Mouse (Mus musculus) spleen, postnatal 36 days (tissue): ENCODE results near the gene Pld5.

ENCODE experiments used
- DNase-seq, 2 experiments: peaks; one replicate each; pipeline ENCODE4 v3.0.0; 2022; ENCODE audit warnings: low spot score in 2 of 2, mixed read lengths in 1 of 2

Pld5 gene

DNA sequence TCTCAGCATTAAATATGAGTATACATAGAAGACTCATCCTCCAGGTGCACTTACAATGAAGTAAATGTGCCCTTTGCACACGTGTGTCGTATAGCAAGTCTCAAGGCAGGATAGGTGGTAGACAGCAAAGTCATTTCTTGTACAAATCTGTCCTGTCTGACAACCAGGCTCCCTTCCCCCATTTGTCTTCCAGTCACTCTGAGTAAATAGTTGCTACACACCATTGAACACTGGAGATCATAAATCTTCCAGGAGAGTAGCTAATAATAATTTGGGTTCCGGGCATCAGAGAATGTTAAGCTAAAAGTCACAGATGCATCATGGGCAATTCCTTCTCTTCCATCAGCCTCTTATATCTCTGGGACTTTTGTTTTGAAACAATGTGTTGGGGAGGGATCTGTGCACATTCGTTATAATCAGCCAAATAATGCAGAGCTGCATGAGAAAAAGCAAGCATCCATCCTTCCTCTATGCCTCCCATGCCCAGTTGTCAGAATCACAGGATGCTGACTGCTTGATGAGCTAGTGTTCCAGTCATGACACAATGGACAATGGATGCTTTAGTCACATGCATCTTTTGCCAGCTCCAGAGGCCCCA is 328.3 kb downstream of the Pld5 start:
- DNase-seq, result no peak

DNA sequence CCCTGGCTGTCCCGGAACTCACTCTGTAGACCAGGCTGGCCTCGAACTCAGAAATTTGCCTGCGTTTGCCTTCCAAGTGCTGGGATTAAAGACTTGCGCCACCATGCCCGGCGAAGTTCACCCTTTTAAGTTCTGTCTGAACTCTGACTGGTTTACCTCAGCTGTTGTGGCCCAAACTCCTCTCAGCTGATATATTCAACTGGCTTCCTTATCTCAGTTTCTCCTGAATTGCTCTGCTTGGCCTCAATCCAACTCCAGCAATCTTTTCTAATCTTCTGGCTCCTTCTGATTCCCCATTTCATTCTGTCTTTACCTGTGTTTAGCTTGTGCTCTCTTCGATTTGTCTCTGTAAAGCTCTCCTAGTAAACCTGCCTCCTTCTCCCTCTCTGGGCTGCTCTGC is 331.9 kb downstream of the Pld5 start:
- no peak for DNase-seq

DNA sequence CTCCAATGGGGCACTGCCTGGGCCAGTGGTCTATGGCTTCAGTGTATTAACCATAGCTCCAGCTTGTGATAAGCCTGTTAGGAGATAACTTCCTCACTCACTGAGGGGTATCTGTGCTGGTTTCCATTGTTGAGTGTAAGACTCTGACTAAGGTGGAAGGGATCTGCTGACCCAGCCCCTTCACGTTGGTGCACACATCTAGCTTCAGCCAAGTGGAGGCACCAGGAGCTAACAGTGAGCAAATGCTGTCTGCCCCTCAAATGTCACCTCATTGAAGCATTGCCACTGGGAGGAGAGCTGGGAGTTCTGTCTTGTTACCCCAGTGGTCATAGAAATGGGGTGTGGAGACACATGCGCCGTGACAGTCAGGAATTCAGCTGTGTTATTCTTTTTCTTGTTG is 336.4 kb downstream of the Pld5 start:
- DNase-seq, result no peak

DNA sequence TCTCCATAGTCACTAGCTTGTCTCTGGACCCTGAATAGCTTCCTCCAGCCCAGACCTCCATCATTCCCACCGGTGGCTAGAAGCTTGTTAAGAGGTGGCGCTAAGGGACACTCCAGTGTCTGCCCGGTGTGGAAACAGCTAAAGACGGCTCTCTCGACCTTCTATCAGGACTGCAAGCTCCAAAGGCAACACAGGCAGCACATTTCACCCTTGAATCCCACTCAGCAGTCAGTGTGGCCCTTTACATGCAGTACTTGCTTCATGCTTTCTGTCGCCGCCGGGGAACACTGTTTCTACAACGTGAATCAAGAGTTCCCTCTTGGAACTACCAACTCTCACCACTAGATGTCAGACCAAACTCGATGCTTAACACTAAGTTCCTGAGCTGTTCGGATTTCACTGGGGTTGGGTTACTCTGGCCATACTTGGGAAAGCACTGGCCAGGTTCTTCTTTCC is 338.8 kb downstream of the Pld5 start:
- peak; percentile 2 to 18 for DNase-seq

DNA sequence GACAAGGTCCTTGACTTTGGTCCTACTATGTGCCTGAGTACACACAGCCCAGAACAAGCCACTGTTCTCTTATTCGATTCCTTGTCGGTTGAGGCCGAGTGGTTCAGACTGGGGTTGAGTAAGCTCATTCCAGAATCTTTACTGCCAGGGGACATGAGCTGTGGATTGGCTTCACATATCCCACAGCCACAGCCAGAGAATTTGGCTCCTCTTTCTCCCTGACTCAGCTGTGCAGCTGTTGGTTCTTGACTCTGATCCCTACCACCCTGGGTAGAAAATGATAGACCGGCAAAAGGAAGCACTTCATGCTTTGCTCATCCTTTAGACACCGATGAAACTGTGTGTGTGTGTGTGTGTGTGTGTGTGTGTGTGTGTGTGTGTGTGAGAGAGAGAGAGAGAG is 343.7 kb downstream of the Pld5 start:
- no peak for DNase-seq

DNA sequence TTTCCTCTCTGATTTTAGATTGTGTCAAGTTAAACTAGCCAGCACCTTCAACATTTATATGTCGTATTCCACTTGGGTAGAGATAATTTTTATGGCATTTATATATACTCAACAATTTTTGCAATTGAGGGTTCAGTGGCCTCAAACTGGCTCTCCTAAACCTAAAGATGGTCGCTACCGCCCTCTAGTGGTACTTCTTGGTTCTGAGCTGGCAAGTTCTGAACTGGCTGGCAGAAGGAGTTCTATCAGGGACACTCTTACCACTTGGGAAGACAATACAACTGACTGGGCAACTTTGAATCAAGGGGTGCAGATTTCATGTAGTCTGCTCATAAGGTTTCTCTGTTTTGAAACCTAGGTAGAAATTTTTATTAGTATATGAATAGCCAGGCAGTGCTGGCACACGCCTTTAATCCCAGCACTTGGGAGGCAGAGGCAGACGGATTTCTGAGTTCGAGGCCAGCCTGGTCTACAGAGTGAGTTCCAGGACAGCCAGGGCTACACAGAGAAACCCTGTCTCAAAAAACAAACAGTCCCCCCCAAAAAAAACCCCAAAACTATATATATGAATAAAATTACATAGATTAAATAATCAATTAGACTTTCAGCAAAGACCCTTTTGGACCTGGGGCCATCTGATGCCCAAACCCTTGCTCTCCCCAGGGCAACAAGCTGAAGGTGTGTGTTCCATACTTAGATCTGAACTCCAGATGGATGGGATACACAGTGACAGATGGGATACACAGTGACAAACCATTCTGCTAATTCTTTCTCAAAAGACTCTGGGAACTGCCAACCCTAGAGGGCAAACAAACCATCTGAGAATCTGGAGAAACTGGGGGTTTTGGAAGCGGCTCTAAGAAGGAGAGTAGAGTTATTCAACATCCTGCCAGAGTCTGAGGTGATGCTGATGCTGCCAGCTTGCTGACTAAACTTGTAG is 351.0 kb downstream of the Pld5 start:
- peak; percentile 23 to 33 for DNase-seq

DNA sequence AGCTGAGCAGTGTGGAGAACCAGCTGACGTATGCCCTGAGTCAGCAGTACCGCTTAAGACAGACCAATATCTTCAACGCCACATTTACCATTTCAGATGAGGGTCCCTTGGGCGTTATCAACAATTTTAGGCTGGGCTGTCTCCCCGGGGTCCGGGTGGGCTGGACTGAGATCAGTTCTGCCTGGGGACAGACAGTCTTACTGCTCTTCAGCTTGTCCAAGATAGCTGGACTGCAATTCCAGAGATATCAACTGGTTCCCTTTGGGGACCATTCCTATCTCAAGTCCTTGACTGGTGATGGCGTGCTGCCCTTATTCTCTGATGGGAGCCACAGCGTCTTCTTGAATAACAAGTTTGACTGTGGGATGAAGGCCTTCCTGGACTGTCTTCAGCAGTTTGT is 354.0 kb downstream of the Pld5 start:
- no peak for DNase-seq

DNA sequence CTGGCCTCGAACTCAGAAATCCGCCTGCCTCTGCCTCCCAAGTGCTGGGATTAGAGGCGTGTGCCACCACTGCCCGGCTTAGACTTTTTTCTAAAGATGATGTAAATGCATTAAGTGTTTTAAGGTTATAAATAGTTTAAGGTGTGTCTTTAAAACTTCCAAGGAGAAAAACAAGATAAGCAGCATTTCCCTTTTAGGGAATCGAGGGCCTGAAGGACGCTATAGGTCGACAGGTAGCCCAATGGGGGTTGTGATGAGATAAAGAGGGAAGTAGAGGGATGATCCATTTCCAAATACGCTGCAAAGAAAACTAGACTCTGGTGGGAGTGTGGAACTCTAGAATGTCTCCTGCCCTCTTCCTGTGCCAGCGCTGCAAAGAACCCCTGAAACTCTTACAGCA is 355.1 kb downstream of the Pld5 start, which contains the start of gene Gm38100:
TSS of gene Gm38100 (plus strand) at position 301 of the 400 bp plus-strand sequence.
- no peak for DNase-seq

DNA sequence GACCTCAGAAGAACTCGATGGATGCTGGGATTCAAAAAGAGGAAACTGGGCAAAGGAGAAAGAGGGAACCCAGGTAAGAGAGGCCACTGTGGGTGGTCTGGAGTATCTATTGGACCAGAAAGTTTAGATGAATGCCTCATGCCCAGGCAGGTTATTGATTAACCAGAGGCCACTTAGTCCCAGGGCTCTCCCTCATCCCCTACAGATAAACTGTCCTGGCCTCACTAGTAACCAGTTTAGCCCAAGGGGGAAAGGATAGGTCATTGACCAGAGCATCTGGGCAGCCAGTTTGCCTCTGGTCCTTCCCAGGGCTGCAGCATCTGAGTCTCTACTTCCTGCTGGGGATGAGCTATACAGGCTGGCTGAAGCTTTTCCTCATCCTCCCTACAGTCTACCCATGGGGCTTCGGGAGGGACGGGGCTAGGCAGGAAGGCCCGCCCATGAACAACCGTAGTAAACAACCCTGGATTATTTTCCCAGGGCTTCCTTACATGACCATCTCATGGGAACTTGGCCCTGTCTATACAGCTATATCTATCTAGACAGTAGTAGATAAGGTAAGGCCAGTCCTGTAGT is 361.3 kb downstream of the Pld5 start:
- DNase-seq, result no peak
